Mouse (Mus musculus): ENCODE results near the gene Gm28042. TPM values are rescaled to one million over a fixed set of nuclear protein-coding genes. Genes with fewer than 3 reads are reported as not detected.

Gm28042 gene
- polyA plus RNA-seq, 1 experiment from 2014 or later: 3.6 TPM

- Histone ChIP-seq H3K36me3 (ENCODE audit: control insufficient read depth, insufficient read depth, low read length) (no peaks in the 10 kb centered on the region), H3K27ac (ENCODE audit: low read depth, low read length) (no peak overlapping the region), H3K27me3 (ENCODE audit: control insufficient read depth, insufficient read depth, low read length) (no peaks in the 10 kb centered on the region), H3K9ac (ENCODE audit: low read length) (no peak overlapping the region), H3K9me3 (ENCODE audit: control insufficient read depth, low read length) (no peaks in the 10 kb centered on the region), H3K4me1 (ENCODE audit: control insufficient read depth, insufficient read depth, low read length) (no peaks in the 10 kb centered on the region), H3K4me3 (ENCODE audit: low read depth, low read length) (no peak overlapping the region), H3K4me2 (no peak overlapping the region)
- DNase-seq (ENCODE audit: low spot score, missing footprints): no peak
- WGBS: 89% methylated on average over 4 of the region's 4 CpGs
- no peak for ATAC-seq (ENCODE audit: low FRiP score)
Measured at GRCm38 (mm10) chr2:120007680-120008210, 19.5 kb upstream of the Gm28042 start.

GRCm38 (mm10) chr2:120008672-120009071, 18.6 kb upstream of the Gm28042 start:
- no peak for DNase-seq (ENCODE audit: low spot score, missing footprints)
- WGBS: 81% methylated on average over 4 of the region's 4 CpGs
- no peak for ATAC-seq (ENCODE audit: low FRiP score)

GRCm38 (mm10) chr2:120011462-120012200, 15.7 kb upstream of the Gm28042 start:
- H3K27ac ChIP-seq (ENCODE audit: low read depth, low read length): no peak overlapping the region
- no peaks in the 10 kb centered on the region for H3K36me3 ChIP-seq (ENCODE audit: control insufficient read depth, insufficient read depth, low read length)
- H3K4me1 ChIP-seq (ENCODE audit: control insufficient read depth, insufficient read depth, low read length): no peaks in the 10 kb centered on the region
- no peak overlapping the region for H3K9ac ChIP-seq (ENCODE audit: low read length)
- WGBS: 78% methylated on average over 8 of the region's 8 CpGs
- no peak overlapping the region for H3K4me3 ChIP-seq (ENCODE audit: low read depth, low read length)
- ATAC-seq (ENCODE audit: low FRiP score): no peak
- H3K27me3 ChIP-seq (ENCODE audit: control insufficient read depth, insufficient read depth, low read length): no peaks in the 10 kb centered on the region
- H3K4me2 ChIP-seq: no peak overlapping the region
- no peaks in the 10 kb centered on the region for H3K9me3 ChIP-seq (ENCODE audit: control insufficient read depth, low read length)
- DNase-seq (ENCODE audit: low spot score, missing footprints): peak; percentile 91

More at GRCm38 (mm10) chr2:120008672-120009071, 18.6 kb upstream of the Gm28042 start:
- no peaks in the 10 kb centered on the region for H3K27me3 ChIP-seq (ENCODE audit: control insufficient read depth, insufficient read depth, low read length)
- no peak overlapping the region for H3K4me2 ChIP-seq
- no peaks in the 10 kb centered on the region for H3K4me1 ChIP-seq (ENCODE audit: control insufficient read depth, insufficient read depth, low read length)
- no peak overlapping the region for H3K4me3 ChIP-seq (ENCODE audit: low read depth, low read length)
- H3K9ac ChIP-seq (ENCODE audit: low read length): no peak overlapping the region
- H3K36me3 ChIP-seq (ENCODE audit: control insufficient read depth, insufficient read depth, low read length): no peaks in the 10 kb centered on the region
- H3K27ac ChIP-seq (ENCODE audit: low read depth, low read length): no peak overlapping the region
- no peaks in the 10 kb centered on the region for H3K9me3 ChIP-seq (ENCODE audit: control insufficient read depth, low read length)

GRCm38 (mm10) chr2:120012924-120013323, 14.4 kb upstream of the Gm28042 start:
- Histone ChIP-seq H3K27me3 (ENCODE audit: control insufficient read depth, insufficient read depth, low read length) (no peaks in the 10 kb centered on the region), H3K36me3 (ENCODE audit: control insufficient read depth, insufficient read depth, low read length) (no peaks in the 10 kb centered on the region; the same call in 1 of the 2 replicates), H3K4me3 (ENCODE audit: low read depth, low read length) (no peak overlapping the region), H3K4me1 (ENCODE audit: control insufficient read depth, insufficient read depth, low read length) (no peaks in the 10 kb centered on the region), H3K9ac (ENCODE audit: low read length) (no peak overlapping the region), H3K4me2 (no peak overlapping the region), H3K9me3 (ENCODE audit: control insufficient read depth, low read length) (no peaks in the 10 kb centered on the region), H3K27ac (ENCODE audit: low read depth, low read length) (no peak overlapping the region)
- WGBS: 89% methylated on average over 13 of the region's 13 CpGs
- no peak for DNase-seq (ENCODE audit: low spot score, missing footprints)
- no peak for ATAC-seq (ENCODE audit: low FRiP score)

- H3K9ac ChIP-seq (ENCODE audit: low read length): no peak overlapping the region
- 95% methylated on average over 2 of the region's 2 CpGs for WGBS
- H3K27me3 ChIP-seq (ENCODE audit: control insufficient read depth, insufficient read depth, low read length): no peaks in the 10 kb centered on the region
- no peak overlapping the region for H3K4me3 ChIP-seq (ENCODE audit: low read depth, low read length)
- no peaks in the 10 kb centered on the region for H3K9me3 ChIP-seq (ENCODE audit: control insufficient read depth, low read length)
- H3K4me1 ChIP-seq (ENCODE audit: control insufficient read depth, insufficient read depth, low read length): no peaks in the 10 kb centered on the region
- no peak for DNase-seq (ENCODE audit: low spot score, missing footprints)
- no peaks in the 10 kb centered on the region; the same call in 1 of the 2 replicates for H3K36me3 ChIP-seq (ENCODE audit: control insufficient read depth, insufficient read depth, low read length)
- H3K27ac ChIP-seq (ENCODE audit: low read depth, low read length): no peak overlapping the region
- no peak overlapping the region for H3K4me2 ChIP-seq
- ATAC-seq (ENCODE audit: low FRiP score): no peak
Measured at GRCm38 (mm10) chr2:120013831-120014486, 13.3 kb upstream of the Gm28042 start.

GRCm38 (mm10) chr2:120015882-120016281, 11.4 kb upstream of the Gm28042 start:
- Histone ChIP-seq H3K4me3 (ENCODE audit: low read depth, low read length) (no peak overlapping the region), H3K9ac (ENCODE audit: low read length) (no peak overlapping the region), H3K27ac (ENCODE audit: low read depth, low read length) (no peak overlapping the region), H3K36me3 (ENCODE audit: control insufficient read depth, insufficient read depth, low read length) (peaks cover 7% of the 10 kb centered on the region), H3K27me3 (ENCODE audit: control insufficient read depth, insufficient read depth, low read length) (no peaks in the 10 kb centered on the region), H3K4me1 (ENCODE audit: control insufficient read depth, insufficient read depth, low read length) (no peaks in the 10 kb centered on the region), H3K9me3 (ENCODE audit: control insufficient read depth, low read length) (no peaks in the 10 kb centered on the region), H3K4me2 (no peak overlapping the region)
- ATAC-seq (ENCODE audit: low FRiP score) (no peak), DNase-seq (ENCODE audit: low spot score, missing footprints) (peak; percentile 17)
- 93% methylated on average over 4 of the region's 4 CpGs for WGBS

- Histone ChIP-seq H3K36me3 (ENCODE audit: control insufficient read depth, insufficient read depth, low read length) (peaks cover 13% of the 10 kb centered on the region), H3K27ac (ENCODE audit: low read depth, low read length) (no peak overlapping the region), H3K4me2 (no peak overlapping the region), H3K9ac (ENCODE audit: low read length) (no peak overlapping the region), H3K27me3 (ENCODE audit: control insufficient read depth, insufficient read depth, low read length) (no peaks in the 10 kb centered on the region), H3K4me3 (ENCODE audit: low read depth, low read length) (no peak overlapping the region), H3K9me3 (ENCODE audit: control insufficient read depth, low read length) (no peaks in the 10 kb centered on the region), H3K4me1 (ENCODE audit: control insufficient read depth, insufficient read depth, low read length) (no peaks in the 10 kb centered on the region)
- 92% methylated on average over 12 of the region's 12 CpGs for WGBS
- DNase-seq (ENCODE audit: low spot score, missing footprints) (peak; percentile 49), ATAC-seq (ENCODE audit: low FRiP score) (no peak)
Measured at GRCm38 (mm10) chr2:120017599-120017998, 9.7 kb upstream of the Gm28042 start.

- WGBS: 85% methylated on average over 5 of the region's 5 CpGs
- no peak for DNase-seq (ENCODE audit: low spot score, missing footprints)
- H3K27me3 ChIP-seq (ENCODE audit: control insufficient read depth, insufficient read depth, low read length): no peaks in the 10 kb centered on the region
- no peak for ATAC-seq (ENCODE audit: low FRiP score)
- no peak overlapping the region for H3K4me3 ChIP-seq (ENCODE audit: low read depth, low read length)
- H3K4me2 ChIP-seq: no peak overlapping the region
- no peak overlapping the region for H3K27ac ChIP-seq (ENCODE audit: low read depth, low read length)
- no peaks in the 10 kb centered on the region for H3K9me3 ChIP-seq (ENCODE audit: control insufficient read depth, low read length)
- peaks cover 13% of the 10 kb centered on the region for H3K36me3 ChIP-seq (ENCODE audit: control insufficient read depth, insufficient read depth, low read length)
- H3K9ac ChIP-seq (ENCODE audit: low read length): no peak overlapping the region
- peaks cover 10% of the 10 kb centered on the region for H3K4me1 ChIP-seq (ENCODE audit: control insufficient read depth, insufficient read depth, low read length)
Measured at GRCm38 (mm10) chr2:120024337-120024736, 3.0 kb upstream of the Gm28042 start.

GRCm38 (mm10) chr2:120027950-120028331, 648 bp downstream of the Gm28042 start:
- Histone ChIP-seq H3K4me1 (ENCODE audit: control insufficient read depth, insufficient read depth, low read length) (peaks cover 10% of the 10 kb centered on the region), H3K27ac (ENCODE audit: low read depth, low read length) (no peak overlapping the region; the same call in 1 of the 2 replicates), H3K27me3 (ENCODE audit: control insufficient read depth, insufficient read depth, low read length) (no peaks in the 10 kb centered on the region), H3K9me3 (ENCODE audit: control insufficient read depth, low read length) (no peaks in the 10 kb centered on the region), H3K9ac (ENCODE audit: low read length) (peak overlapping the region; percentile 73), H3K4me2 (peak overlapping the region; percentile 65), H3K36me3 (ENCODE audit: control insufficient read depth, insufficient read depth, low read length) (peaks cover 3% of the 10 kb centered on the region; the same call in 1 of the 2 replicates), H3K4me3 (ENCODE audit: low read depth, low read length) (peak overlapping the region; percentile 69)
- no peak for DNase-seq (ENCODE audit: low spot score, missing footprints)
- 54% methylated on average over 3 of the region's 3 CpGs for WGBS
- peak; percentile 52 for ATAC-seq (ENCODE audit: low FRiP score)

All from midbrain, embryonic 11.5 days (tissue).